Mouse (Mus musculus) hindbrain, embryonic 16.5 days (tissue): ENCODE measurements around the gene Olfr401. TPM values are rescaled to one million over a fixed set of nuclear protein-coding genes. Genes with fewer than 3 reads are reported as not detected.

Experiments
- polyA plus RNA-seq: library from polyadenylated mRNA; unstranded; fragments of >200 nt; fragmentation: Nextera tagmentation; extraction: Ambion mirVana; gene quantifications from 2 replicates; pipeline ENCODE4 v1.2.1, GENCODE M21; 2015

Gene Olfr401
- polyA plus RNA-seq, 1 experiment from 2014 or later, result not detected

Other genes starting within 250 kb of the Olfr401 start
- gene Olfr394, start 222.9 kb upstream of the Olfr401 start, polyA plus RNA-seq, result not detected in 2 replicates
- gene Olfr395, start 204.4 kb upstream of the Olfr401 start, polyA plus RNA-seq, result not detected in 2 replicates
- not detected in 2 replicates for gene Olfr23, start 177.0 kb upstream of the Olfr401 start, polyA plus RNA-seq
- gene Olfr397, start 152.9 kb upstream of the Olfr401 start, polyA plus RNA-seq, result not detected in 2 replicates
- not detected in 2 replicates for gene Olfr398, start 123.3 kb upstream of the Olfr401 start, polyA plus RNA-seq
- not detected in 2 replicates for gene Olfr139, start 57.2 kb upstream of the Olfr401 start, polyA plus RNA-seq
- gene Olfr399, start 57.1 kb upstream of the Olfr401 start, polyA plus RNA-seq, result not detected in 2 replicates
- not detected in 2 replicates for gene Zfp616, start 43.8 kb upstream of the Olfr401 start, polyA plus RNA-seq
- gene Olfr402, start 39.8 kb downstream of the Olfr401 start, polyA plus RNA-seq, result not detected in 2 replicates
- gene Olfr403, start 72.5 kb downstream of the Olfr401 start, polyA plus RNA-seq, result not detected in 2 replicates
- gene Olfr43, start 97.7 kb downstream of the Olfr401 start, polyA plus RNA-seq, result not detected in 2 replicates
- gene Olfr406, start 146.1 kb downstream of the Olfr401 start, polyA plus RNA-seq, result not detected in 2 replicates
- not detected in 2 replicates for gene Olfr59, start 170.0 kb downstream of the Olfr401 start, polyA plus RNA-seq
- gene Olfr410, start 224.3 kb downstream of the Olfr401 start, polyA plus RNA-seq, result not detected in 2 replicates
- gene Olfr411, start 238.9 kb downstream of the Olfr401 start, polyA plus RNA-seq, result not detected in 2 replicates
- gene Olfr412, start 248.4 kb downstream of the Olfr401 start, polyA plus RNA-seq, result not detected in 2 replicates